Mouse (Mus musculus): Measurements from ENCODE around the gene Cyp1a2.
A peak's percentile ranks its signal among the peaks of the same experiment; 100 is the strongest.

Gene Cyp1a2

GRCm38 (mm10) chr9:57671037-57671436, 12.5 kb downstream of the Cyp1a2 start:
- DNase-seq (ENCODE audit: low read depth) = no peak

- DNase-seq (ENCODE audit: low read depth) = no peak
These were observed 13.9 kb downstream of the Cyp1a2 start for GRCm38 (mm10) chr9:57669566-57669965.

GRCm38 (mm10) chr9:57668277-57668676, 15.2 kb downstream of the Cyp1a2 start:
- DNase-seq (ENCODE audit: low read depth) = no peak

GRCm38 (mm10) chr9:57667817-57668216, 15.7 kb downstream of the Cyp1a2 start:
- no peak for DNase-seq (ENCODE audit: low read depth)

GRCm38 (mm10) chr9:57667136-57667535, 16.4 kb downstream of the Cyp1a2 start:
- no peak for DNase-seq (ENCODE audit: low read depth)

- no peak for DNase-seq (ENCODE audit: low read depth)
These were observed 17.0 kb downstream of the Cyp1a2 start for GRCm38 (mm10) chr9:57666536-57666935.

- no peak for DNase-seq (ENCODE audit: low read depth)
These were observed 18.9 kb downstream of the Cyp1a2 start for GRCm38 (mm10) chr9:57664616-57665015.

- no peak for DNase-seq (ENCODE audit: low read depth)
These were observed 22.0 kb downstream of the Cyp1a2 start for GRCm38 (mm10) chr9:57661552-57661951.

- no peak for DNase-seq (ENCODE audit: low read depth)
These were observed 23.0 kb downstream of the Cyp1a2 start for GRCm38 (mm10) chr9:57660501-57660900.

GRCm38 (mm10) chr9:57659774-57660173, 23.7 kb downstream of the Cyp1a2 start:
- peak; percentile 84 for DNase-seq (ENCODE audit: low read depth)

- DNase-seq (ENCODE audit: low read depth) = no peak
These were observed 24.5 kb downstream of the Cyp1a2 start for GRCm38 (mm10) chr9:57658970-57659369.

GRCm38 (mm10) chr9:57657843-57658242, 25.7 kb downstream of the Cyp1a2 start:
- no peak for DNase-seq (ENCODE audit: low read depth)

GRCm38 (mm10) chr9:57656631-57657350, 26.7 kb downstream of the Cyp1a2 start:
- no peak for DNase-seq (ENCODE audit: low read depth)

- DNase-seq (ENCODE audit: low read depth) = peak; percentile 98
These were observed 27.8 kb downstream of the Cyp1a2 start for GRCm38 (mm10) chr9:57655749-57656148.

- no peak for DNase-seq (ENCODE audit: low read depth)
These were observed 28.5 kb downstream of the Cyp1a2 start for GRCm38 (mm10) chr9:57654966-57655365.

GRCm38 (mm10) chr9:57653283-57653682, 30.2 kb downstream of the Cyp1a2 start, which contains the start of gene Csk:
TSS of gene Csk (minus strand) at chr9:57653631.
- no peak for DNase-seq (ENCODE audit: low read depth)

GRCm38 (mm10) chr9:57652855-57653254, 30.6 kb downstream of the Cyp1a2 start:
- no peak for DNase-seq (ENCODE audit: low read depth)

GRCm38 (mm10) chr9:57652351-57652750, 31.2 kb downstream of the Cyp1a2 start:
- DNase-seq (ENCODE audit: low read depth) = no peak

- no peak for DNase-seq (ENCODE audit: low read depth)
These were observed 32.7 kb downstream of the Cyp1a2 start for GRCm38 (mm10) chr9:57650786-57651311.

GRCm38 (mm10) chr9:57650130-57650785, 33.2 kb downstream of the Cyp1a2 start:
- no peak for DNase-seq (ENCODE audit: low read depth)

- DNase-seq (ENCODE audit: low read depth) = no peak
These were observed 36.0 kb downstream of the Cyp1a2 start for GRCm38 (mm10) chr9:57647286-57648108.

- DNase-seq (ENCODE audit: low read depth) = no peak
These were observed 36.9 kb downstream of the Cyp1a2 start for GRCm38 (mm10) chr9:57646551-57647103.
